Mouse (Mus musculus): ENCODE measurements around the gene Pcgf5. TPM values are rescaled to one million over a fixed set of nuclear protein-coding genes. Genes with fewer than 3 reads are reported as not detected.

Pcgf5 gene
- total RNA-seq, 2 experiments from 2014 or later, result 58.1 to 71.8 TPM

DNA sequence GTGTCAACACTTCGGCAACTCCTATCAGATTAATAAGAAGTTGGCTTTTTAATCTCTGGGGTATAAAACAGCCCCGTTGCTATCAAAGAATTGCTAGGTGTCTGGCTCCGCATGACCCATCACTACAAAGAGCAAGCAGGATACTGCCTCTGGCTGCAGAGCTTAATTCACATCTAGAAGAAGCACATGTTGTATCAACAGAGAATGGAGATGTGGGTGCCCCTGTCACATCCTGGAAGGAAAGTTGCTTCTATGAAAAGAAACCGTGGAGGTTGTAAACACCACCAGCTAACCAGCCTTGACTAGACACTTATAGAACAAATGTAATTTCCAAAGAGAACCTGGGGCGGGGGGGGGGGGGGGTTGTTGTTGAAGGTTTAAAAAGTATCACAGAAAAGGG, 35.9 kb downstream of the Pcgf5 start:
- no peak for ATAC-seq (replicated peaks; ENCODE audit: poor library complexity)

DNA sequence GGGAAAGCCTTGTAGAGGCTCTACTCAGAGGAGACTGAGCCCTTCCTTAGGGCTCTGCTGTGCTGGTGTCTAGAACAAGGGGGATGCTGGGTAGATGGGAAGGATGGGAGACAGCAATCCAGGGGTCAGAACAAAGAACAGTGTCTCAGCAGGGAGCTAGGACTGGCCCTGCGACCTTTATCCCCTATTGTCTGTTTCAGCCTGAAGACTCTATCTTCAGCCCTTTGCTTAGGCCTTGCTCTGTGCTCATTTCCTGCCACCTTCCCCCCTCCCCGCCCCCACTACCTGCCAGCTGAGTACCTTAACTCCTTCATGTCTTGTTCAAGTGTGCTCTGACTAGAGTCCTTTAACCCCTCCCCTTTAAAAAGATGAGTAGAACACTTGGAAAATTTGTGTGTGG, 36.3 kb downstream of the Pcgf5 start:
- no peak for ATAC-seq (replicated peaks; ENCODE audit: poor library complexity)

DNA sequence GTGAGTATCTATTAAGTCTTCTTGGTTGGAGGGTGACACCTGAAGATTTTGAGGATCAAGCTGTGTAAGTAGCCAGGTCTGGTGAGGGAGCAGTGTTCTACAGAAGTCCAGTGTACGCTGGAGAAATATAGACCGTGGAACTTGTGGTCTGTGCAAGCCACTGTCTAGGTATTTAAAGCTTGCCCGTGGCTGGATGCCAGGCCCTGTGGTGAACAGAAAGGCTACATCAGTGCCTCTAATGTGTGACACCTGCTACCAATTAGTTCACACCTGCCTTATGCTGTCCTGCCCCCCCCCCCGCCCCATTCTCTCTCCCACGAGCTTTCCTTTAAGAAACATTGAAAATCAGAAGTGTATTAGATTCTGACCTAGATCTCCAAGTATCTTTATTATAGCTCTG, 40.4 kb downstream of the Pcgf5 start:
- no peak for ATAC-seq (replicated peaks; ENCODE audit: poor library complexity)

DNA sequence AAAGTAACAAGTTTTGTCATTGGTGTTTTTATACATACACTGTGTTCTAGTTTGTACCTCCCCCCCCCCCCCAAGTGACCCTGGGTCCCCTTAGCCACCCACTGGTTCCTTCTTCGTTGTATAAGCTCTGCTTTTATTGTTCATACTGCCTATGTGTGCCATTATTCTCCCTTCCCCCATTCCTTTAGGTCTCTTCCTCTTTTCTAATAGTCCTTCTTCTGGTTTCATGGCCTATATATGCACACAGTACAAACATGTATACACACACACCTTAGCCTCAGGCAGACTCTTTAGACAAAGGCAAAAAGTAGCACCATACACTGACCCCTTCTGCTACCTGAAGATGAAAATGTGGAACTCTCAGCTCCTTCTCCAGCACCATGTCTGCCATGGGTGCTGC, 42.6 kb downstream of the Pcgf5 start:
- ATAC-seq (replicated peaks; ENCODE audit: poor library complexity), result peak; percentile 42; the same call in 1 of the 2 replicates

DNA sequence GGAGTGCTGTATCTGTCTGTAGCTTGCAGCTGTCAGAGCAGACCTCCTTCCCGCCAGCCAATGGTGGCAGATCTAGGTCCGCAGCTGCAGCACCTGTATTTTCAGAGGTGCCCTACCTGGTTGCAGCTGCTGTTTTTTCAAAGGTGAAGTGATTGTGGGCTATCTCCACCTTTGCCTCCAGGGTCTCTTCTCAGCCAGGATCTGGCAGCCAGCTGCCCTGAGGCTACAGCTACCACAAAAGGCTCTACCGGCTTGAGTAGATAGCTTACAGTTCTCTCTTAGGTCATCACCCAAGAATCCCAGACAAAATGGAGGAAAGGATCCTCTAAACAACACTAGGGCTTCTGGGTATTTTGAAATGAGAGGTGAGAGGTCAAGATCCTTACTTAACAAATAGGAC, 50.4 kb downstream of the Pcgf5 start:
- ATAC-seq (replicated peaks; ENCODE audit: poor library complexity), result no peak

DNA sequence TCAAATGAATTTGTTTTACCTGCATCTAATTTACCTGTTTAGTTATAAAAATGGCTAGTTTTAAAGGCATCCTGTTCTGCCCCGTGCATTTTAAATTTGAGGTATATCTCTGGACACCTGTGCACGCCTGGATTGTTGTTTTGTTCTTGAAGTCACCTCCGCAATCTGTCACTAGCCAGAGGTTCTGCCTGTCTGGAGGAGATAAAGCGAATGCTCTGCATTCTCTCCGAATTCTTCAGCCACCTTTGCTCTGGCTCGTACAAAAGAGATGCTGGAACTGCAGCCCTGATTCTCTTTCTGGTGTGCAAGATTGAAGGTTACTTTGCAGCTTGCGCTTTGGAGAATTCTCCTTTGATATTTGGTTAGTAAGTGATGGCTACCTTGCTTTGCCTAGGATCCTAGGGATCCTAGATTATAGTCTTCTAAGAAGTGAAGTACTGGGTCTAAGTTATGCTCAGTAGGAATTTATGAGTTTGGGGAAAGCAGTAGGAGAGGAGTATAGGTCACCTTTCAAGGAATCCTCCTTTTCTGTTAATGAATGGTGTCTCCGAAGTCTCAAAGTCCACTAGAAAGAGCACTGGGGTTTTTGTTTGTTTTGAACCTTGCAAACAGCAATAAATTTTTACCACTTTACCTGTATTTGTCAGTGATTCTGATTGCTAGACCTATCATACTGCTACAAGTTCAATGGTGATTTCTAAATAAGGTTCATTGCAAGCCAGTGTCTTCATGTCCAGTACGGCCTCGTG, 60.4 kb downstream of the Pcgf5 start:
- 0 out of 2 replicates have a peak, but pooled peaks have one; percentile 6 for ATAC-seq (replicated peaks; ENCODE audit: poor library complexity)

DNA sequence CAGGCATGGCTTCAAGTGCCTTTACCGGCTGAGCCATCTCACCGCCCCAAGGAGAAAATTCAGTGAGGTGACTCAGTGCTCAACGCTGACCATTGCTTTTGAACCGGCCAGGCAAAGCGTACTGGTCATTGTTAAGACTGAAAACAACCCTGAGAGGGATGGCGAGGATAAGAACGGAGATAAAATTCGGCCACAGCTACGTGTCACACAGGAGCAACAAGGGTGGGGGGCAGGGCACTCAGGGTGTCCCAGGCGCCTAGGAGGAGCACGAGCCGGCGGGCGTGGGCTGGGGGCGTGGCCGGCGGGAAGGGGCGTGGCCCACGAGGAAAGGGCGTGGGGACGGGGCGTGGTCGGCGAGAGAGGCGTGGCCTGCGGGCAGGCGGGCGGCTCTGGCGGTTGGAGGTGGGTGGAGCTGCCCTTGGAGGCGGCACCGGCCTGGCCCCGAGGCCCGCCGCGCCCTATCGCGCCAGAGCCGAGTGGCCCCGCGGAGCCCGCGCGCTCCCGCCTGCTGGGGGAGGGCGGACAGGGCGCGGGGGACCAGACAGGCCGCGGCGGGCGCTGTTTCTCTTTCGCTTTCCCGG, 61.3 kb downstream of the Pcgf5 start:
- peak; percentile 97 for ATAC-seq (replicated peaks; ENCODE audit: poor library complexity)

DNA sequence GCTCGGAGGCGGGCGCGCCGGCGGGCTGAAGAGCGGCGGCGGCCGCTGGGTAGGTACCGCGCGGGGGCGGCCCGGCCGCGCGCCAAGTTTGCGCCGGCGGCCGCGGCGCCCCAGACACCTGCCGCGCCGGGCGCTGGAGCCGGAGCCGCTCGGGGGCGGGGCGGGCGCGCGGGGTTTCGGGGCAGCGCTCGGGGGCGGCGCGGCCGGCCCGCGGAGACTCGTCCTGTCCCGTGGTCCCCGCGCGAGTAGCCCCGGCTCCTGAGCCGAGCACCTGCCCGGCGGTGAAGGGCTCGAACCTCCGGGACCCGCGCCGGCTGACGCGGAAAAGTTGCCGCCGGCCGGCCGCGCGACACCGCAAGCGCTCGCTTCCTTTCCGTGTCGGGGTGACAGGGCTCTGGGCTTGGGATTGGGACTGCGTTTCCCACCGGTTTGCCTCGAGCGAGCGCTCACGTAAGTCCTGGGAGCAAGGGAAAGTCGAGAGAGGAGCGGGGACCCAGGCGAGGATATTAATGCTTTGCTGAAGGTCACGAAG, 61.8 kb downstream of the Pcgf5 start:
- peak; percentile 5; the same call in 1 of the 2 replicates for ATAC-seq (replicated peaks; ENCODE audit: poor library complexity)

DNA sequence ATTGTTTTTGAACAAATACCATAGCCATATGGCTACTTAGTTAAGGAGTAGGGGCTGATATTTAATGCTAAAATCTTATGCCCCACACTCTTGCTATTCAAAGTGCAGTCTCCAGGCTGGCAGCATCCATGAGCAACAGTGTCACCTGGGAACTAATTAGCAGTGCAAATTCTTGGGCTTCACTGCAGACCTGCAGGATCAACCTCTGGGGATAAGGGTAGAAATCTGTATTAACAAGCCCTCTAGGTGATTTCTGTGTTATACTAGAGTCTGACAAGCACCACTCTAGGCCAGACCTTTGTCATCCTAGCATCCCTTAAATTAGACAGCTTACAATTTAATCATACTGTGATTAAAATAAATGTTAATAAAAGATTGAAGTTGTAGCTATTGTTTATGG, 71.8 kb downstream of the Pcgf5 start:
- no peak for ATAC-seq (replicated peaks; ENCODE audit: poor library complexity)

DNA sequence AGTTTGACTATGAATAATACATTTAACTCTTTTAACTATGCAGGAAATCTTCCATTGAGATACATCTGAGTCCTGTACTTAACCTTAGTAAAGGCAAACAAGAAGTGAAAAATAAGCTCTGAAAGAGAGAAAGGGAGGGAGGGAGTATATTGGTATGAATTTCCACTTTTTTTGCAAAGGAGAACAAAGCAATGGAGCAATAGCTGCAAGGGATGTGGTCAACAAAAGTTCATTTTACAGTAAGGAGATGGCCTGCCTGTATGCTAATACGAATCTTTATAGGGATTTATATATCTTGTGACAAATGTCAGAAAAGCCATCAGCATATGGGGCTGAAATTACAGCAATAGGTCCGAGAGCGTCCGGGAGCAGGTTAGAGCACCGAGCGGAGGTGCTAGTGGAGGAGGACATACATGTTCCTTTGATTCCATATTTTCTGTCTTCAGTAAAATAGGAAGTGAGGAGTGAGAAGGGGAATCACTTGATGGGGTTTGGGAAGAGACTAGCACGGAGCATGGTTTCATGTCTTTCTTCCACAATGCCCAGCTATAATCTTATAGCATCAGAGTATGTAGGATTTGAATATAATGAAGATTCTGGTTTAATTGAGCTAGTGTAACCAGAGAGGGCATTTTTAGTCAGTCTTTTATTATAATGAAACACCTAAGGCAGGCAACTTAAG, 79.2 kb downstream of the Pcgf5 start:
- peak; percentile 75 for ATAC-seq (replicated peaks; ENCODE audit: poor library complexity)

DNA sequence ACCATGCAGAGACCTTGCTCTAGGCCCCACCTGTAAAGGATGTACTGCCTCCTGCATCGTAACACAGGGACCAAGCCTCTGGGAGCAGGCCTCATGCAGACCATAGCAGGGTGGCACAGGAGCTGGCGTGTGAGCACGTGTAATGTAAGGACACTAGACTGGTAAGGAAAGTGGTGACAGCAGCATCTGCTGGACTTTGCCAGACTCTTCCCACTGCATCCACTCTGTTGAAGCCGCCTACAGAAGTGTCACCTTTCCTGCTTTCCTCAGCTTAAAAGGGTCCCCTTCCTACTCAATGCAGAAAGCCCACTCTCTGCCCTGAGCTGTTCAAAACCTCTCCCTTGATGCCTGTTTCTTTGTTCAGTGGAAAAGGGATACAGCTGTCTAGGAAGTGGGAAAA, 80.0 kb downstream of the Pcgf5 start:
- no peak for ATAC-seq (replicated peaks; ENCODE audit: poor library complexity)

DNA sequence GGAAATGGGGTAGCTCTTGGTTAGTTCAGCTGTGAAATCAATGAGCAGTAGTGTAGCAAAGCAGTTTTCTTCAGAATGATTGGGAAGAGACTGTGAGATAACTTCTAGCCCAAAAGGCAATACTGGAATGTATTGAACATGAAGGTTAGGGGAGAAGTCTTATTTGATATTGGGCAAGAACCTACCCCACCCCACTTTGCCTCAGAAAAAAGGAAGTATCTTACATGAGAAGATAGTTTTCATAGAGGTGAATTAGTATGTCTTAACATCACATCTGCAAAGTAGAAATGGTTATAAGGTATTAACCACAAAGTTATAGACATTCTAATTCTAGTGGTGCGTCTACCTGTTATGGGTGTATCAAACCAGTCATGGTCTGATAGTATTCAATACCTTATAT, 81.2 kb downstream of the Pcgf5 start:
- ATAC-seq (replicated peaks; ENCODE audit: poor library complexity), result peak; percentile 57; the same call in 1 of the 2 replicates

DNA sequence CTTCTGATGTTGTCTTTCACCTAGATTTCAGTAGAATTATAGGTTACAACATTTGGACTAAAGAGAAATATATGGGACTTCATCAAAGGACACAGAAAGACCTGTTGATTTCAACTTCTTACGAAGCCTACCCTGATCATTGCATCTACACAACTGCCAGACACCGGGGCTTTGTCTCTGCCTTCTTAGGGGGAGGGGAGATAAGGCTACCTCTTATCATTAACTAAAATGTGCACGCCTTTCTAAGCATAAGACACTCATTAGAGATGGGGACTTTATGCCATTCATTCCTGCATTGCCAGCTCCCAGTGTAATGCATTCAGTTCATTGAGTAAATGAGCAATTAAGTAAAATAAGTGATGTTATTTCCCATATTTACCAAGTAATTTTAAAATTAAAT, 85.1 kb downstream of the Pcgf5 start:
- no peak for ATAC-seq (replicated peaks; ENCODE audit: poor library complexity)

DNA sequence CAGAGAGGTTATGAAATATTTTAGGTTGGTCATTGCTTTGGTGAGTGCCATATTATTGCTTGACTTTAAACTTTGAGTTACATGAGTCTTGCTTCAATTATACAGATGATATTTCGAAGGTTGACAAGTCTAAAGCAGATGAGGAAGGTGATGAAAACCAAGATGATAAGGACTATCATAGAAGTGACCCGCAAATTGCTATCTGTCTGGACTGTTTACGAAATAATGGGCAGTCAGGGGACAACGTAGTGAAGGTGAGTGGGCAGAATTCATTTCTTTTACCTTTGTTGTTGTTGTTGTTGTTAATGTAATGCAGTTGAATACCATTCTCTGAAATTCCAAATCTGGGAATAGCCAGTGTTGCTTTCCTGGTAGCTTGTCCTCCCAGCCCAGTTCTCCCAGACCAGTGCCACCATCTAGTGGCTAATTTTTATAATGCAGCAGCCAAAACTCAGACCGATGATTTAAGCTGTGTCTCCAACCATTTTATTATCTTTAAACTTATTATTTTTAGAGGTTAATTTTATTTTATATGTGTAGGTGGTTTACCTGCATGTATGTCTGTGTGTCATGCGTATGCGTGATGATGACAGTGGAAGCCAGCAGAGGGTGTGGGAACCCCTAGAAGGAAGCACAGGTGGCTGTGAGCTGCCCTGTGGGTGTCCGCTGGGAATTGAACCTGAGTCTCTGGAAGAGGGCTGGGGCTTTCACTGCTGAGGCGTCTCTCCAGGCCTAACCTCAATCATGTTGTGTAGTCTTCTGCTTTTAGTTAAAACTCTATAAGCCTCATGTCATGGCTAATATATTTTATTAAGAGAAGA, 92.0 kb downstream of the Pcgf5 start:
- ATAC-seq (replicated peaks; ENCODE audit: poor library complexity), result peak; percentile 44; the same call in 1 of the 2 replicates

DNA sequence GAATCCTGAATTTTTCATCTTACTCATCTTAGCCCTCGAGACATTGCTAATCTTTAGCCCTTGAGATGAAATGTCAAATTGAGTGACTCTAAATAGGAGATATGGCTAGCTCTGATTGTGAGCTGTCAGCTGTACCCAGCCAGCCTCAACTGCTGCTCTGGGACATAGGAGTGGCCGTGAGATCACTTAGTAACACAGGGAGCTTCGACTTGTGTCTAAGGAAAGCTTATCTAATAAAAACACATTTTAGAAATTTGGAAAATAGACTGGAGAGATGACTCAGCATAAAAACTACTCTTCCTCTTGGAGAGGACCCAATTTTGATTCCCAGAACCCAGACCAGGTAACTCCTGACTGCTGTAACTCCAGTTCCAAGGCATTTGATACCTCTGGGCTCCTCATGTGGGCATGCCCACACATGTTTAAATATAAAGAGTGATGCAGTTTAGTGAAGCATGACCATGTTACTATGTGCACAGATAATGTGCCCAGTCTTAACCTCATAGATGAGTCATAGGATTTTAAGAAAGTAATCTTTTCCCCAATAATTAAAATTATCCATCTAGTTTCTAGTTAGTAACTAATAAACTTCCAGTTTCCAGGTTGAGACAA, 103.0 kb downstream of the Pcgf5 start:
- peak; percentile 85 for ATAC-seq (replicated peaks; ENCODE audit: poor library complexity)

DNA sequence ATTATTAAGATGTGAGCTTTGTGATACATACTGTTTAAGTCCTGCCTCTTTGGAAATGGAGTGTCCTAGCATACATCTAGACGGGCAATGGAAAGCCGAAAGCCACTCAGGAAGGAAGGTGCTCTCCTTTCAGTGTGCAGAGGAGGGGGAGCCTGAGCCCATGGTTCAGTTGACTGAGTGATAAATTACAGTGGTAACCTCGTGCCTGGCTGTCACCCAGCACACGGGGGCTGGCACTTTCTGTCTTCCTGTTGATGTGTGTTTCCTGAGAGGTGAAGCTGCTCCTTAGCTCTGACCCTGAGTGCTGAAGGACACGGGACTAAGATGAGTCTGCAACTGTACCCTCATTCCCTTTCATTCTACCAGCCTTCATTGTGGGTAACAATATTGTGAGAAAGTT, 103.6 kb downstream of the Pcgf5 start:
- peak; percentile 35 for ATAC-seq (replicated peaks; ENCODE audit: poor library complexity)

DNA sequence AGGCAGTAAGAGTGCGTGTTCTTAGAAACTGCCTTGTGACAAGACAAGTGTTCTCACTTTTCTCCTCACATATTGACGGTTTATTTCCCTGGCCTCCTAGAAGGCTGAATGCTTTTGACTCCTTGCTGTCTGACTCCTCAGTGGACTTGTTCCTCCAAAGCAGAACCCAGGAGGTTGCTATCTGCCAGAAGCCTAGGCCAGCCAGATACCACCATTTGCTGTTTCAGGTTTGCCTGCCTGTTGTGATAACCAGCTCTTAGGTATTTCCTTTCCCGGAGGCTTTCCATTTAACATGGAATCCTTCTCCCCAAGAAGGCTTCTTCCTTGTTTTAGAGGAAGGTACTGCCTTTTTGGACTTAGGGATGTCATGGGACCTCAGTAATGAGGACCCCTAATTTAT, 104.1 kb downstream of the Pcgf5 start:
- ATAC-seq (replicated peaks; ENCODE audit: poor library complexity), result peak; percentile 38

DNA sequence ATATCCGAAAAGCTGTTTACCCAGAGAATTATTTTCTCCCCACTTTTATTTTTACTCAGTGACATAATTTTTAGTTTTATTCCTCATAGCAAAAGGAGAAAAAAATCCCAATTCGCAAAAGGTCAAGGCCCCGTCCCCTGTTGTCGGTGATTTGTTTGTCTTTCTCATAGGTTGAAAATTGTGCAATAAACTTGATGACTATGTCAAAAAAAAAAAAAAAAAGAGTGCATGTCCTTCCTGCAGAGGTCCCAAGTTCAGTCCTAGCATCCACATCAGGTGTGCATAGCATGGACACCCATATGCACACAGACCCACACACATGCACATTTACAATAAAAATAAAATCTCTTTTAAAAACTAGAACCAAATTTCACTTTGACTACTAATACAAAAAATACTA, 105.3 kb downstream of the Pcgf5 start:
- no peak for ATAC-seq (replicated peaks; ENCODE audit: poor library complexity)

DNA sequence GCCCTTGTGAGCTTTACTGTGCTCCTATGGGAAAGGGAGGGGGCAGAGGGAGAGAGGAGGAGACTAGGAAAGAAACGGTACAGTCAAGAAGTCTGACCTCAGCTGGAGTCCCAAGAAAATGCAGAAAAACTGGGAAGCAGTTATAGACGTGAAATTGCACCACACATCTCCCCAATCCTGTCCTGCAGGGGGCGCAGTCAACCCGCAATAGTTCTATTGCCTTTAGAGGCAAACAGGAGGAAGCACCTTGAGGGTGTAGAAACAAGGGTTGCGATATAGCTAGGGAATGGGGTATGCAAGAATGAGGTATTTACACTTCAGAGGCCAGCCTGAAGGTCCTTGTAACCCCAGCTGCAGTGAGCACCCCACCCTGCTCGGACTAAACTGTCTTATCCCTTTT, 122.0 kb downstream of the Pcgf5 start:
- peak; percentile 99 for ATAC-seq (replicated peaks; ENCODE audit: poor library complexity)

DNA sequence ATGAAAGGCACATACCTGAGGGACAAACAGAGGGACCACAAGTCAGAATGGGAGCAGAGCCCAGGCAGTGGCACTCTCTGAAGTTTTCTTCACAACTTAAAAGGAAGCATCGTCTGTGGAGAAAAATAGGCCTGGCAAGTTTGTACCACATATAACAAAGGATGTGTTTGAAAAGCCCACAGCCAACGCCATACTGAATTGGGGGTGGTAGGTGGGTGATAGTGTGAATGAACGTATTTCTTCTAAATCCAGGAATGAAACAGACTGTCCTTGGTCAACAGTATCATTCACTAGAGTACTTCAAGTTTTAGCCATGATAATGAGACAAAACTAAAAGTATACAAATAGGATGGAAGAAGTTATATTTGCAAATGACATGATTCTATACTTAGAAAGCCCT, 123.2 kb downstream of the Pcgf5 start:
- ATAC-seq (replicated peaks; ENCODE audit: poor library complexity), result no peak

DNA sequence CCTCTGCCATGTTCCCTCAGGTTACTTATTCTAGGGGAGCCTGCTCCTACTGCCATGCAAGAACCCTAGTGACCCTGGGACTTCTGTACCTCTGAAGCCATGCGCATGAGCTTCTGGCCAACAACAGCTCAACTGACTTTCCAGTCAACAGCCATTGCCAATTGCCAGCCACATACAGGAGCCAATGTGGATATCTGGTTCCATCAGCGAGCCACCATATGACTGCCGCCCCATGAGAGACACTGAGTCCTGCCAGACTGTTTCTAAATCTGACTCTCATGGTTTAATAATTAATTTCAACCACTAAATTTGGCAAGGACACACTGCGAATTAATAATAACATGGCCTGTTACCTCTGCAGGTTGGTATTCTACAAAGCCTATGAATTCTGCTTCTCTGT, 128.5 kb downstream of the Pcgf5 start:
- ATAC-seq (replicated peaks; ENCODE audit: poor library complexity), result no peak
